Mouse (Mus musculus): Measurements from ENCODE around the gene Tuft1. TPM values are rescaled to one million over a fixed set of nuclear protein-coding genes. Genes with fewer than 3 reads are reported as not detected.
"Not testable (repeated sequence)": the region's sequence is repeated elsewhere in the genome, so short reads cannot be mapped to it uniquely, and the experiment has no call there.

Tuft1 gene
- total and polyA plus RNA-seq, 3 experiments = 4.0 to 7.4 (median 7.2) TPM

- H3K9ac ChIP-seq (ENCODE audit: insufficient read depth, low read depth) = no peak overlapping the region
Observed at GRCm38 (mm10) chr3:94648755-94649590, 9.7 kb downstream of the Tuft1 start.

GRCm38 (mm10) chr3:94642495-94643162 is 16.0 kb downstream of the Tuft1 start, which contains the start of gene Gm10972:
TSS of gene Gm10972 (plus strand) at chr3:94643112.
- H3K4me3 ChIP-seq (replicated peaks in 1 of 3; ENCODE audit: low read depth in 2 of 3, low read length in 2 of 3, poor library complexity in 1 of 3); H3K27ac ChIP-seq (ENCODE audit: insufficient read depth, low read depth); H3K9ac ChIP-seq (ENCODE audit: insufficient read depth, low read depth); in situ Hi-C loops (cut with MboI; ENCODE audit: low pct_ligation_motif_present, low pct_unique_long_range_greater_than_20kb, low sequenced_read_pairs); H3K9me3 ChIP-seq (replicated peaks; ENCODE audit: low read length); H3K79me2 ChIP-seq (replicated peaks; ENCODE audit: control insufficient read depth, extremely low read depth, insufficient read depth, poor library complexity, severe bottlenecking); H3K27me3 ChIP-seq (replicated peaks); H3K4me1 ChIP-seq (ENCODE audit: control insufficient read depth in 1 of 2, insufficient read depth in 2 of 2); H3K4me2 ChIP-seq (ENCODE audit: insufficient read depth, low read depth, poor library complexity, severe bottlenecking); DNase-seq (ENCODE audit: extremely low read depth); dilution Hi-C loops (cut with MboI; ENCODE audit: extremely low pct_ligation_motif_present, extremely low pct_unique_long_range_greater_than_20kb, low sequenced_read_pairs); H3K36me3 ChIP-seq (replicated peaks in 1 of 2; ENCODE audit: control insufficient read depth in 1 of 2, insufficient read depth in 1 of 2, low read length in 1 of 2): not testable (repeated sequence)

More at GRCm38 (mm10) chr3:94648755-94649590, 9.7 kb downstream of the Tuft1 start:
- TF ChIP-seq E2F4 (IDR thresholded peaks at IDR 0.05; ENCODE audit: insufficient replicate concordance, low read depth, low read length) (no peak), MAX (IDR thresholded peaks at IDR 0.05; ENCODE audit: low read length) (no peak), RCOR1 (conservative IDR thresholded peaks at IDR 0.05; ENCODE audit: low read depth, low read length) (no peak), JUN (IDR thresholded peaks at IDR 0.05; ENCODE audit: insufficient read depth, low read depth, low read length) (no peak), MAFK (IDR thresholded peaks at IDR 0.05; ENCODE audit: insufficient replicate concordance, low read length) (no peak), ZKSCAN1 (IDR thresholded peaks at IDR 0.05; ENCODE audit: borderline replicate concordance, low read depth, low read length) (no peak), MAZ (IDR thresholded peaks at IDR 0.05; ENCODE audit: low read depth, low read length) (no peak), EP300 (IDR thresholded peaks at IDR 0.05; ENCODE audit: low read length) (no peak), USF2 (conservative IDR thresholded peaks at IDR 0.05; ENCODE audit: low read depth, low read length) (no peak), ZNF384 (IDR thresholded peaks at IDR 0.05; ENCODE audit: low read depth, low read length) (no peak), TBP (conservative IDR thresholded peaks at IDR 0.05; ENCODE audit: low read depth, low read length) (no peak), SMC3 (IDR thresholded peaks at IDR 0.05; ENCODE audit: low read depth, low read length) (no peak)
- DNase-seq (ENCODE audit: extremely low read depth) = no peak
- Histone ChIP-seq H3K4me1 (ENCODE audit: control insufficient read depth in 1 of 2, insufficient read depth in 2 of 2) (peaks cover 0 to 2% of the 10 kb centered on the region in 2 experiments; a peak in 1 of 4 replicates), H3K4me2 (ENCODE audit: insufficient read depth, low read depth, poor library complexity, severe bottlenecking) (no peak overlapping the region), H3K36me3 (replicated peaks in 1 of 2; ENCODE audit: control insufficient read depth in 1 of 2, insufficient read depth in 1 of 2, low read length in 1 of 2) (no peaks in the 10 kb centered on the region), H3K9me3 (replicated peaks; ENCODE audit: low read length) (no peaks in the 10 kb centered on the region), H3K27me3 (replicated peaks) (no peaks in the 10 kb centered on the region), H3K27ac (ENCODE audit: insufficient read depth, low read depth) (no peak overlapping the region), H3K79me2 (replicated peaks; ENCODE audit: control insufficient read depth, extremely low read depth, insufficient read depth, poor library complexity, severe bottlenecking) (no peaks in the 10 kb centered on the region), H3K4me3 (replicated peaks in 1 of 3; ENCODE audit: low read depth in 2 of 3, low read length in 2 of 3, poor library complexity in 1 of 3) (no peak overlapping the region)
- in situ Hi-C loops (cut with MboI; ENCODE audit: low pct_ligation_motif_present, low pct_unique_long_range_greater_than_20kb, low sequenced_read_pairs) = no loop called here
- dilution Hi-C loops (cut with MboI; ENCODE audit: extremely low pct_ligation_motif_present, extremely low pct_unique_long_range_greater_than_20kb, low sequenced_read_pairs) = no loop called here
